Mouse (Mus musculus): ENCODE measurements around the gene Olfr629. TPM values are rescaled to one million over a fixed set of nuclear protein-coding genes. Genes with fewer than 3 reads are reported as not detected.
"Not testable (repeated sequence)": the region's sequence is repeated elsewhere in the genome, so short reads cannot be mapped to it uniquely, and the experiment has no call there.

Gene Olfr629
- not detected in 2 replicates for polyA plus RNA-seq (2012; rRNA removed)

GRCm38 (mm10) chr7:103744843-103745242 lies at the start of gene Olfr629:
Gene Olfr629 (minus strand): TSS chr7:103744943.
- no peak for DNase-seq
- Histone ChIP-seq H3K27ac (ENCODE audit: insufficient read depth, low read depth, low read length) (no peak within 1 kb of the TSS), H3K27me3 (replicated peaks; ENCODE audit: control insufficient read depth, insufficient read depth, low read length) (no peaks in the 10 kb centered on the region), H3K36me3 (ENCODE audit: control insufficient read depth, insufficient read depth, low read length) (no peaks in the 10 kb centered on the region), H3K4me3 (ENCODE audit: insufficient read depth, low read depth, low read length) (no peak within 1 kb of the TSS), H3K4me1 (ENCODE audit: control insufficient read depth, insufficient read depth, low read length) (no peaks in the 10 kb centered on the region)
- TF ChIP-seq CTCF (conservative IDR thresholded peaks at IDR 0.05; ENCODE audit: insufficient read depth, insufficient read length, low read depth, low read length) (no peak), POLR2A (IDR thresholded peaks at IDR 0.05; ENCODE audit: low read depth, low read length) (no peak)
- 69% methylated on average over 2 of the region's 2 CpGs for WGBS

GRCm38 (mm10) chr7:103792669-103793388 lies 48.1 kb upstream of the Olfr629 start:
- Histone ChIP-seq H3K27ac (ENCODE audit: insufficient read depth, low read depth, low read length) (no peak overlapping the region), H3K4me1 (ENCODE audit: control insufficient read depth, insufficient read depth, low read length) (no peaks in the 10 kb centered on the region), H3K27me3 (replicated peaks; ENCODE audit: control insufficient read depth, insufficient read depth, low read length) (no peaks in the 10 kb centered on the region), H3K4me3 (ENCODE audit: insufficient read depth, low read depth, low read length) (no peak overlapping the region), H3K36me3 (ENCODE audit: control insufficient read depth, insufficient read depth, low read length) (no peaks in the 10 kb centered on the region)
- no peak for DNase-seq
- 30% methylated on average over 4 of the region's 4 CpGs for WGBS
- TF ChIP-seq CTCF (conservative IDR thresholded peaks at IDR 0.05; ENCODE audit: insufficient read depth, insufficient read length, low read depth, low read length) (no peak), POLR2A (IDR thresholded peaks at IDR 0.05; ENCODE audit: low read depth, low read length) (no peak)

GRCm38 (mm10) chr7:103791721-103792120 lies 47.0 kb upstream of the Olfr629 start, which contains the start of gene Olfr67:
Gene Olfr67 (minus strand): TSS chr7:103791821.
- TF ChIP-seq CTCF (conservative IDR thresholded peaks at IDR 0.05; ENCODE audit: insufficient read depth, insufficient read length, low read depth, low read length) (no peak), POLR2A (IDR thresholded peaks at IDR 0.05; ENCODE audit: low read depth, low read length) (no peak)

GRCm38 (mm10) chr7:103779598-103779997 lies 34.9 kb upstream of the Olfr629 start, which contains the start of gene Olfr68:
Gene Olfr68 (minus strand): TSS chr7:103779698.
- no peak for DNase-seq
- Histone ChIP-seq H3K36me3 (ENCODE audit: control insufficient read depth, insufficient read depth, low read length) (no peaks in the 10 kb centered on the region), H3K27me3 (replicated peaks; ENCODE audit: control insufficient read depth, insufficient read depth, low read length) (no peaks in the 10 kb centered on the region), H3K4me3 (ENCODE audit: insufficient read depth, low read depth, low read length) (no peak within 1 kb of the TSS), H3K27ac (ENCODE audit: insufficient read depth, low read depth, low read length) (no peak within 1 kb of the TSS), H3K4me1 (ENCODE audit: control insufficient read depth, insufficient read depth, low read length) (no peaks in the 10 kb centered on the region)
- TF ChIP-seq POLR2A (IDR thresholded peaks at IDR 0.05; ENCODE audit: low read depth, low read length) (no peak), CTCF (conservative IDR thresholded peaks at IDR 0.05; ENCODE audit: insufficient read depth, insufficient read length, low read depth, low read length) (no peak)
- 81% methylated on average over 3 of the region's 3 CpGs for WGBS

More at GRCm38 (mm10) chr7:103791721-103792120, 47.0 kb upstream of the Olfr629 start, which contains the start of gene Olfr67:
- H3K36me3 ChIP-seq (ENCODE audit: control insufficient read depth, insufficient read depth, low read length): no peaks in the 10 kb centered on the region
- no peak within 1 kb of the TSS for H3K27ac ChIP-seq (ENCODE audit: insufficient read depth, low read depth, low read length)
- WGBS: 66% methylated on average over 3 of the region's 3 CpGs
- no peaks in the 10 kb centered on the region for H3K27me3 ChIP-seq (replicated peaks; ENCODE audit: control insufficient read depth, insufficient read depth, low read length)
- H3K4me1 ChIP-seq (ENCODE audit: control insufficient read depth, insufficient read depth, low read length): no peaks in the 10 kb centered on the region
- no peak for DNase-seq
- H3K4me3 ChIP-seq (ENCODE audit: insufficient read depth, low read depth, low read length): no peak within 1 kb of the TSS

GRCm38 (mm10) chr7:103777652-103778051 lies 32.9 kb upstream of the Olfr629 start:
- 82% methylated on average over 4 of the region's 4 CpGs for WGBS
- DNase-seq; H3K4me3 ChIP-seq (ENCODE audit: insufficient read depth, low read depth, low read length); H3K4me1 ChIP-seq (ENCODE audit: control insufficient read depth, insufficient read depth, low read length); H3K36me3 ChIP-seq (ENCODE audit: control insufficient read depth, insufficient read depth, low read length); H3K27me3 ChIP-seq (replicated peaks; ENCODE audit: control insufficient read depth, insufficient read depth, low read length); H3K27ac ChIP-seq (ENCODE audit: insufficient read depth, low read depth, low read length): not testable (repeated sequence)

- no peak within 1 kb of the TSS for H3K27ac ChIP-seq (ENCODE audit: insufficient read depth, low read depth, low read length)
- 69% methylated on average over 2 of the region's 2 CpGs for WGBS
- H3K4me1 ChIP-seq (ENCODE audit: control insufficient read depth, insufficient read depth, low read length): no peaks in the 10 kb centered on the region
- no peaks in the 10 kb centered on the region for H3K27me3 ChIP-seq (replicated peaks; ENCODE audit: control insufficient read depth, insufficient read depth, low read length)
- H3K4me3 ChIP-seq (ENCODE audit: insufficient read depth, low read depth, low read length): no peak within 1 kb of the TSS
- TF ChIP-seq POLR2A (IDR thresholded peaks at IDR 0.05; ENCODE audit: low read depth, low read length) (no peak), CTCF (conservative IDR thresholded peaks at IDR 0.05; ENCODE audit: insufficient read depth, insufficient read length, low read depth, low read length) (no peak)
- DNase-seq: no peak
- H3K36me3 ChIP-seq (ENCODE audit: control insufficient read depth, insufficient read depth, low read length): no peaks in the 10 kb centered on the region
Measured at GRCm38 (mm10) chr7:103771494-103771893, 26.8 kb upstream of the Olfr629 start, which contains the start of gene Olfr69. Gene Olfr69 (minus strand): TSS chr7:103771594.

GRCm38 (mm10) chr7:103767687-103768086 lies 22.9 kb upstream of the Olfr629 start:
- H3K4me1 ChIP-seq (ENCODE audit: control insufficient read depth, insufficient read depth, low read length); H3K27me3 ChIP-seq (replicated peaks; ENCODE audit: control insufficient read depth, insufficient read depth, low read length); H3K27ac ChIP-seq (ENCODE audit: insufficient read depth, low read depth, low read length); H3K36me3 ChIP-seq (ENCODE audit: control insufficient read depth, insufficient read depth, low read length); H3K4me3 ChIP-seq (ENCODE audit: insufficient read depth, low read depth, low read length); DNase-seq: not testable (repeated sequence)
- 87% methylated on average over 6 of the region's 6 CpGs for WGBS

GRCm38 (mm10) chr7:103762212-103762611 lies 17.5 kb upstream of the Olfr629 start:
- not testable (repeated sequence) for H3K27ac ChIP-seq (ENCODE audit: insufficient read depth, low read depth, low read length); H3K27me3 ChIP-seq (replicated peaks; ENCODE audit: control insufficient read depth, insufficient read depth, low read length); DNase-seq; H3K4me1 ChIP-seq (ENCODE audit: control insufficient read depth, insufficient read depth, low read length); H3K4me3 ChIP-seq (ENCODE audit: insufficient read depth, low read depth, low read length); H3K36me3 ChIP-seq (ENCODE audit: control insufficient read depth, insufficient read depth, low read length)
- 79% methylated on average over 6 of the region's 6 CpGs for WGBS
